Mouse (Mus musculus): Measurements from ENCODE around the gene Phactr1.

Phactr1 gene

GRCm38 (mm10) chr13:43183248-43184055 is 503.0 kb downstream of the Phactr1 start:
- no peak for DNase-seq (ENCODE audit: low spot score)

- no peak for DNase-seq (ENCODE audit: low spot score)
Measured at GRCm38 (mm10) chr13:43187736-43188135, 507.3 kb downstream of the Phactr1 start.
